Mouse (Mus musculus) forebrain, embryonic 14.5 days (tissue): ENCODE measurements at regions not wholly inside any gene's neighbourhood (a gene's known extent, or its start where the extent isn't known, plus 50 kb on each side); places are given as distances from the start of the nearest gene placed in this dataset.

Experiments used
- ATAC-seq: fragments of 200-750 bp; cut with Nextera tagmentation; 2 replicates; pipeline ENCODE4 v1.8.0; 2017; ENCODE audit warnings: mild to moderate bottlenecking, moderate library complexity
- DNase-seq: peaks from one replicate; pipeline ENCODE4 v3.0.0-alpha.2; 2015; ENCODE audit warnings: low spot score
- H3K27ac ChIP-seq: fragments of 300-500 bp; sonication (generic); 2 replicates; pipeline ENCODE4 v1.5.1; 2014; ENCODE audit warnings: low read depth, mild to moderate bottlenecking, control low read depth, low read length, moderate library complexity
- H3K27me3 ChIP-seq: fragments of 300-500 bp; sonication (generic); replicated peaks from 2 replicates; pipeline ENCODE4 v1.6.1; 2014; ENCODE audit warnings: low read length, control low read depth, mixed read lengths; ENCODE audit not compliant: control insufficient read depth, insufficient read depth
- H3K36me3 ChIP-seq: fragments of 300-500 bp; sonication (generic); 2 replicates; pipeline ENCODE4 v1.6.1; 2014; ENCODE audit warnings: low read length, control low read depth; ENCODE audit not compliant: control insufficient read depth, insufficient read depth
- H3K4me1 ChIP-seq: fragments of 300-500 bp; sonication (generic); 2 replicates; pipeline ENCODE4 v1.6.1; 2014; ENCODE audit warnings: antibody characterized with exemption, low read length, control low read depth; ENCODE audit not compliant: control insufficient read depth, insufficient read depth
- H3K4me2 ChIP-seq: fragments of 300-500 bp; sonication (generic); 2 replicates; pipeline ENCODE4 v1.6.1; 2014; ENCODE audit warnings: mild to moderate bottlenecking, control low read depth, low read length
- H3K4me3 ChIP-seq: fragments of 300-500 bp; sonication (generic); 2 replicates; pipeline ENCODE4 v1.5.1; 2014; ENCODE audit warnings: low read depth, low read length, control low read depth
- H3K9ac ChIP-seq: fragments of 300-500 bp; sonication (generic); 2 replicates; pipeline ENCODE4 v1.6.1; 2014; ENCODE audit warnings: mild to moderate bottlenecking, low read length, control low read depth, moderate library complexity
- H3K9me3 ChIP-seq: fragments of 300-500 bp; sonication (generic); replicated peaks from 2 replicates; pipeline ENCODE4 v1.6.1; 2016; ENCODE audit warnings: low read length, control low read depth, mixed read lengths; ENCODE audit not compliant: control insufficient read depth
- WGBS: fragments of 180-500 bp; shearing (Covaris S2); extraction: QIAGEN DNeasy Blood & Tissue Kit; methylation state at CpG from one replicate; pipeline ENCODE4 v1.1.7; 2014; 5-methylcytosine and 5-hydroxymethylcytosine counted together

DNA sequence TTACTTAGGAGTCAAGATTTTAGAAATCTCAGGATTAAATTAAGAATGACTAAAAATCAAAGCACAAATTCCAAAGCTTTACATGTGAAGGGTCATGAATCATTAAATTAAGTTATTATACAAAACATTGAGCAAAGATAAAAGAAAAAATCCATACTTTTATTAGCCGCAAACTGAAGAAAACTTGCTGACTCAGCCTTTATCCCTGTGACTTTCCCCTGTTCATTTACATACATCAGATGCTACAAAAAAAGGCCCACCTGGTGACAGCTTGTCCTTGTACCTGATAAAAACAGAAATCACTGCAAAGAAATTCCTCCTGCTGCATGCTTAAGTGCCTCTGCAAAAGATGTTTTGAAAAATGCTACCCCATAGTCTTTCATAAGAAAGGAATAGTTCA lies 2555.9 kb upstream of the Pcdh20 start:
- H3K4me1 ChIP-seq, result no peaks in the 10 kb centered on the region
- DNase-seq, result no peak
- H3K4me3 ChIP-seq, result no peak overlapping the region
- no peaks in the 10 kb centered on the region for H3K27me3 ChIP-seq
- H3K9me3 ChIP-seq, result no peaks in the 10 kb centered on the region
- no peaks in the 10 kb centered on the region for H3K36me3 ChIP-seq
- no peak for ATAC-seq
- no peak overlapping the region for H3K9ac ChIP-seq
- 88% methylated on average over 1 of the region's 1 CpGs for WGBS
- H3K27ac ChIP-seq, result no peak overlapping the region
- H3K4me2 ChIP-seq, result no peak overlapping the region

DNA sequence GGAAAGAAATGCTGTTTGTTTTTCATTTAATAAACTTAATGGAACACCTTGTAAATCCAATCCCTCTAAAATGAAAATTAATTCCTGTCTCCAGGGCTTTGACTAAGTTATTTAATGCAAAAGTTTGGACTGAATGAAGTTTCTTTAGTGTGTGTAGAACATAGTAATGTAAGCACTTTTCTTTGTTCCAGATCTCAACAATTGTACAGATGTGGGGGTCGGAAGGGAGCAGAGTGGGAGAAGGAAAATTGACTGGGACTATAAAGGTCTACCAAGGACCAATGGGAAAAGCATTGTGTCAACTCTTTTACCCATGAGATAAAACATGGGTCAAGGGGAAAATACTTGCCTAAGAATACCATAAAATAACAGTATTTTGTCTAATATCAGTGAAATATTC lies 2548.9 kb upstream of the Pcdh20 start:
- H3K4me1 ChIP-seq, result no peaks in the 10 kb centered on the region
- no peak overlapping the region for H3K4me2 ChIP-seq
- no peaks in the 10 kb centered on the region for H3K27me3 ChIP-seq
- DNase-seq (no peak), ATAC-seq (no peak)
- no peak overlapping the region for H3K27ac ChIP-seq
- H3K9me3 ChIP-seq, result no peaks in the 10 kb centered on the region
- H3K4me3 ChIP-seq, result no peak overlapping the region
- no peaks in the 10 kb centered on the region for H3K36me3 ChIP-seq
- WGBS, result 86% methylated on average over 1 of the region's 1 CpGs
- H3K9ac ChIP-seq, result no peak overlapping the region

DNA sequence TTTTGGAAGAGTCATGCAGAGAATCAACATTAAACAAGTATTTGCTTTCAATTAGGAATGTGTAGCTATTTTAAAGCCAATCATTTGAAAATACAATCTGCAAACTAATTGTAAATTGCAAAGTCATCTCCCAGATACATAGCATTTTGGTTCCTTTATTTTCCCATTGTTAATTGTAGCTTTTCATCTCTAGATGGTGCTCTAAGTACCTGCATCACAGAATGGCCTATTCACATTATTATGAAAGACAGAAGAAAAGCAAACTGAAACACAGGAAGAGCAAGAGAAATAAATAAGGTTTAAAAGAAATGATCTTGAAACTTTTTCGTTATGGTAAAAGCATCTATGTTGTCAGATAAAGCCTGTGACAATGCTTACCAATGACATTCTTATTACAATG lies 2543.5 kb upstream of the Pcdh20 start:
- ATAC-seq (no peak), DNase-seq (peak; percentile 56)
- no peak overlapping the region for H3K27ac ChIP-seq
- no peak overlapping the region for H3K9ac ChIP-seq
- H3K4me3 ChIP-seq, result no peak overlapping the region
- WGBS, result 57% methylated on average over 1 of the region's 1 CpGs
- H3K4me1 ChIP-seq, result no peaks in the 10 kb centered on the region
- no peaks in the 10 kb centered on the region for H3K9me3 ChIP-seq
- no peak overlapping the region for H3K4me2 ChIP-seq
- H3K27me3 ChIP-seq, result no peaks in the 10 kb centered on the region
- no peaks in the 10 kb centered on the region for H3K36me3 ChIP-seq
